Mouse (Mus musculus) heart, adult 2 months (tissue): Measurements from ENCODE around the gene Pknox1.

Experiments
- CTCF ChIP-seq: fragments of 200-600 bp; IDR thresholded peaks from 2 replicates; pipeline ENCODE4 v1.8.1; 2022; ENCODE audit warnings: antibody characterized with exemption, mild to moderate bottlenecking, moderate library complexity
- EP300 ChIP-seq: fragments of 200-500 bp; IDR thresholded peaks from 2 replicates; pipeline ENCODE4 v1.6.1; 2011; ENCODE audit warnings: low read depth, low read length, control low read depth; ENCODE audit not compliant: insufficient read depth
- POLR2A ChIP-seq: fragments of 200-500 bp; IDR thresholded peaks from 2 replicates; pipeline ENCODE4 v1.6.1; 2011; ENCODE audit warnings: mild to moderate bottlenecking, low read depth, low read length, control low read depth; ENCODE audit not compliant: insufficient read depth

DNA sequence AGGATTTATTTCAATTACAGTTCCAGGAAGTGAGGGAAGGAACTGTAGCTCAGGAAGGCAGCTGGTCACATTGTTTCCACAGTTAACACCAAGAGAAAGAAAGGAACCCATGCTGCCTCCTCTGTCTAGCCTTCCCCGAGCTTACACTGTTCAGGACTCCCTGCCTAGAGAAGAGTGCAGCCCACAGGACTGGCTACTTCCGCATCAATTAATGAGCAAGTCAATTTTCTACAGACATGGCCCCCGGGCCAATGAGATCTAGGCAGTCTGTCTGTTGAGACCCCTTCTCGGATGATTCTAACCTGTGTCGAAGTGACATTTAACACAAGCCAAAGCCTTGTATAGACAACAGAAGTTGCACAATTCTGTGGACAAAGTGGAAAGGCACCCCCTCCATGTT, 70.4 kb downstream of the Pknox1 start:
- no peak for TF ChIP-seq EP300
- TF ChIP-seq CTCF = no peak
- TF ChIP-seq POLR2A = no peak
